Comparison of ENCODE assay signal across 9 mouse cellular contexts in genomic region chr6:126535208-126535910, GRCm38 (mm10). TPM values are rescaled to one million over a fixed set of nuclear protein-coding genes. Genes with fewer than 3 reads are reported as not detected.
DNase-seq lines count a peak whose midpoint lies in the region; ATAC-seq and TF ChIP-seq lines count a peak whose summit lies in the region.
"Had no signal": no experiment of that assay in that cellular context is flagged by ENCODE, and none has a peak within 500 bp of the region (broad histone marks: within the 10 kb centered on the region; RNA-seq: fewer than 3 reads in every experiment).

Gene Kcna5, minus strand, starts transcription at chr6:126535412.

- H3K27ac ChIP-seq in hindbrain, postnatal 0 days = peak within 1 kb of the TSS; percentile 32; the same call in 1 of the 2 replicates
- H3K27ac ChIP-seq in midbrain, embryonic 16.5 days (ENCODE audit: low read length) = peak within 1 kb of the TSS; percentile 68

- TF ChIP-seq CTCF in hindbrain, postnatal 0 days (IDR thresholded peaks at IDR 0.05; ENCODE audit: low read depth) = no peak

- 1% methylated on average over 15 of the region's 15 CpGs for WGBS in hindbrain, postnatal 0 days
- under 1% methylated on average over 15 of the region's 15 CpGs for WGBS in midbrain, embryonic 16.5 days

- peak within 1 kb of the TSS; percentile 52 for H3K4me2 ChIP-seq in hindbrain, postnatal 0 days (ENCODE audit: low read depth, low read length)
- H3K4me2 ChIP-seq in midbrain, embryonic 16.5 days (ENCODE audit: low read length) = peak within 1 kb of the TSS; percentile 55

- H3K4me3 ChIP-seq in hindbrain, postnatal 0 days (ENCODE audit: low read length) = peak within 1 kb of the TSS; percentile 20
- H3K4me3 ChIP-seq in midbrain, embryonic 16.5 days (ENCODE audit: low read depth, low read length) = peak within 1 kb of the TSS; percentile 25

- peak within 1 kb of the TSS; percentile 25 for H3K9ac ChIP-seq in hindbrain, postnatal 0 days (replicated peaks; ENCODE audit: low read length)
- peak within 1 kb of the TSS; percentile 61 for H3K9ac ChIP-seq in midbrain, embryonic 16.5 days (ENCODE audit: low read depth, low read length)

- no peaks in the 10 kb centered on the region for H3K27me3 ChIP-seq in hindbrain, postnatal 0 days (ENCODE audit: insufficient read depth, low read length)
- H3K27me3 ChIP-seq in midbrain, embryonic 16.5 days (ENCODE audit: control insufficient read depth, insufficient read depth, low read depth, low read length) = no peaks in the 10 kb centered on the region; the same call in 1 of the 2 replicates

- ATAC-seq in frontal cortex, adult (ENCODE audit: low TSS enrichment) = peak; percentile 51; the same call in 1 of the 2 replicates
- ATAC-seq in hindbrain, postnatal 0 days = peak; percentile 85
- ATAC-seq in midbrain, embryonic 16.5 days = peak; percentile 84
- ATAC-seq in erythroblast, adult 5-6 weeks (replicated peaks; ENCODE audit: low FRiP score, poor library complexity, severe bottlenecking) = no peak

- no peak for DNase-seq in frontal cortex, postnatal 14 days (ENCODE audit: low spot score in 2 of 2)
- DNase-seq in ZHBTc4 (ENCODE audit: low read depth, low spot score) = peak; percentile 41
- peak; percentile 75 for DNase-seq in gastrocnemius, postnatal 25 days
- DNase-seq in hindbrain, postnatal 0 days (ENCODE audit: low spot score) = peak; percentile 67
- no peak for DNase-seq in layer of hippocampus, adult 18-20 months (ENCODE audit: low spot score in 2 of 2)

- H3K4me1 ChIP-seq in hindbrain, postnatal 0 days (ENCODE audit: insufficient read depth, low read length) = peaks cover 18% of the 10 kb centered on the region
- peaks cover 25% of the 10 kb centered on the region for H3K4me1 ChIP-seq in midbrain, embryonic 16.5 days (ENCODE audit: control insufficient read depth, insufficient read depth, low read length)

- no peaks in the 10 kb centered on the region for H3K36me3 ChIP-seq in hindbrain, postnatal 0 days (ENCODE audit: insufficient read depth, low read length)
- no peaks in the 10 kb centered on the region for H3K36me3 ChIP-seq in midbrain, embryonic 16.5 days (ENCODE audit: control insufficient read depth, insufficient read depth, low read length)

- H3K9me3 ChIP-seq in hindbrain, postnatal 0 days (ENCODE audit: low read length) = no peaks in the 10 kb centered on the region
- H3K9me3 ChIP-seq in midbrain, embryonic 16.5 days (replicated peaks; ENCODE audit: control insufficient read depth, low read length, poor library complexity, severe bottlenecking) = no peaks in the 10 kb centered on the region

RNA-seq across cellular contexts. Expression of gene Kcna5, which starts in this region (rescaled TPM):
- total RNA-seq in gastrocnemius, postnatal 25 days (2021) = 1 to 10 TPM; 3.1 to 3.7 TPM
- 4.8 and 7.3 TPM in 2 replicates for total RNA-seq in hindbrain, postnatal 0 days (2014; rRNA removed)
- polyA plus RNA-seq in hindbrain, postnatal 0 days (2015; fragmentation: Nextera tagmentation; extraction: Ambion mirVana) = 3.4 and 3.6 TPM in 2 replicates
- polyA plus RNA-seq in midbrain, embryonic 16.5 days (2015; fragmentation: Nextera tagmentation; extraction: Ambion mirVana) = 4.1 and 4.3 TPM in 2 replicates
- total RNA-seq in erythroblast, adult 5-6 weeks (2015; ENCODE audit: low replicate concordance) = not detected in 2 replicates
- total RNA-seq in erythroblast, adult 5-6 weeks (2017; ENCODE audit: low replicate concordance) = not detected in 2 replicates
- total RNA-seq in layer of hippocampus, adult 18-20 months (2021) = 1 to 10 TPM; 1.6 to 2.0 TPM
- polyA plus RNA-seq: C2C12 had no signal

Comparison
In these comparisons a context has a peak if more than half of its experiments do, and no peak if none do; other contexts are left out.
1. DNase-seq: peak in ZHBTc4 (single experiment), gastrocnemius, postnatal 25 days (single experiment) and hindbrain, postnatal 0 days (single experiment); none in frontal cortex, postnatal 14 days (0 of 2) and layer of hippocampus, adult 18-20 months (0 of 2).